Mouse (Mus musculus): ENCODE data around the gene Sept14.
A peak's percentile ranks its signal among the peaks of the same experiment; 100 is the strongest.
"Not testable (repeated sequence)": the region's sequence is repeated elsewhere in the genome, so short reads cannot be mapped to it uniquely, and the experiment has no call there.

Gene Sept14

GRCm38 (mm10) chr5:129708412-129708811, at the start of gene Sept14:
Sept14 (minus strand) TSS chr5:129708512.
- DNase-seq: no peak

- no peak for DNase-seq
These were observed 48.6 kb upstream of the Sept14 start for GRCm38 (mm10) chr5:129756886-129757285.

- DNase-seq: no peak
These were observed 35.7 kb upstream of the Sept14 start for GRCm38 (mm10) chr5:129744050-129744449.

- no peak for DNase-seq
These were observed 34.7 kb upstream of the Sept14 start for GRCm38 (mm10) chr5:129742903-129743488.

GRCm38 (mm10) chr5:129740976-129741375, 32.7 kb upstream of the Sept14 start:
- DNase-seq: peak; percentile 37

- no peak for DNase-seq
These were observed 22.7 kb upstream of the Sept14 start for GRCm38 (mm10) chr5:129731021-129731420.

GRCm38 (mm10) chr5:129730344-129730743, 22.0 kb upstream of the Sept14 start:
- DNase-seq: no peak

GRCm38 (mm10) chr5:129729286-129729685, 21.0 kb upstream of the Sept14 start:
- no peak for DNase-seq

- no peak for DNase-seq
These were observed 18.5 kb upstream of the Sept14 start for GRCm38 (mm10) chr5:129726784-129727183.

GRCm38 (mm10) chr5:129725774-129726392, 17.6 kb upstream of the Sept14 start:
- DNase-seq: no peak

- peak; percentile 87 for DNase-seq
These were observed 16.8 kb upstream of the Sept14 start, which contains the start of gene Nipsnap2 for GRCm38 (mm10) chr5:129724834-129725773. Nipsnap2 (plus strand) TSS chr5:129725063.

GRCm38 (mm10) chr5:129724268-129724667, 16.0 kb upstream of the Sept14 start:
- no peak for DNase-seq

- no peak for DNase-seq
These were observed 11.9 kb upstream of the Sept14 start for GRCm38 (mm10) chr5:129720176-129720575.

- no peak for DNase-seq
These were observed 8.7 kb upstream of the Sept14 start for GRCm38 (mm10) chr5:129717016-129717415.

GRCm38 (mm10) chr5:129715326-129715861, 7.1 kb upstream of the Sept14 start, which contains the start of gene Mrps17:
Mrps17 (plus strand) TSS chr5:129715497.
- DNase-seq: peak; percentile 88

GRCm38 (mm10) chr5:129703368-129703767, 4.9 kb downstream of the Sept14 start:
- no peak for DNase-seq

GRCm38 (mm10) chr5:129701706-129702105, 6.6 kb downstream of the Sept14 start:
- DNase-seq: no peak

GRCm38 (mm10) chr5:129700506-129700905, 7.8 kb downstream of the Sept14 start:
- DNase-seq: no peak

GRCm38 (mm10) chr5:129690528-129690927, 17.8 kb downstream of the Sept14 start:
- no peak for DNase-seq

- no peak for DNase-seq
These were observed 20.7 kb downstream of the Sept14 start for GRCm38 (mm10) chr5:129687621-129688020.

GRCm38 (mm10) chr5:129685141-129685540, 23.2 kb downstream of the Sept14 start:
- not testable (repeated sequence) for DNase-seq

- DNase-seq: peak; percentile 82
These were observed 38.3 kb downstream of the Sept14 start, which contains the start of gene Zfp11 for GRCm38 (mm10) chr5:129670036-129670458. Zfp11 (minus strand) TSS chr5:129670099.

- DNase-seq: no peak
These were observed 38.8 kb downstream of the Sept14 start for GRCm38 (mm10) chr5:129669453-129670035.
